Mouse (Mus musculus) skeletal muscle tissue, postnatal 0 days (tissue): ENCODE measurements around the gene Pdzrn3. TPM values are rescaled to one million over a fixed set of nuclear protein-coding genes. Genes with fewer than 3 reads are reported as not detected.

Experiments used
- polyA plus RNA-seq: library from polyadenylated mRNA; unstranded; fragments of >200 nt; fragmentation: Nextera tagmentation; extraction: Ambion mirVana; gene quantifications from 2 replicates; pipeline ENCODE4 v1.2.1, GENCODE M21; 2015

Gene Pdzrn3
- polyA plus RNA-seq, result 7.9 and 8.8 TPM in 2 replicates

DNA sequence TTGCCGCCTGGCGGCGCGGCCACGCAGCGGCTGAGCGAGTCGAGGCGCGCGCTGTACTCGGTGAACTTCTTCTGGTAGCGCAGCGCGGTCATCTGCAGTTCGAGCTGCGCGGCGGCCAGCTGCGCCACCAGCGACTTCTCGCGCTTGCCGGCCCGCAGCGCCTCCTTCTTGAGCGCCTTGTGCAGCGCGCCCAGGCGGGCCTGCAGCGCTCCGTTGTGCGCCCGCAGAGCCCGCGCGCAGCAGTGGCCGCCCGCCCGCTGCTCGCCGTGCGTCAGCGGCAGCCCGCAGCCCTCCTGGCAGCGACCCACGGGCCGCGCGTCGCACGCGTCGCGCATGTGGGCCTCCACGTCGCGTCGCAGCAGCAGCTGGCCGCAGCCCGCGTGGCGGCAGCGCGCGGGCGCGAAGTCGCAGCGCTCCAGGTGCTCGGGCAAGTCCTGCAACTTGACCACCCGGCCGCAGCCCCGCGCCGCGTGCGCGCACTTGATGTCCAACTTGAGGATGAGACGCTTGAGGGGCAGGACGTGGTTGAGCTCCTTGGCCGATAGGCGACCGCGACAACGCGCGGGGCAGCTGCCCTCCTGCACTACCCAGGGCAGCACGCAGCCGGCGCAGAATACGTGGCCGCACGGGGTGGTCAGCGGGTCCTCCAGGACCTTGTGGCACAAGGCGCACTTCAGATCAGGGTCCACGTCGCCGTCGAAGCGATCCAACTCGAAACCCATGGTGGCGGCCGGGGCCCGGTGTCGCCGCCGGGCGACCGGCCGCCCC is at the start of gene Pdzrn3:
TSS of gene Pdzrn3 (minus strand) at position 731 of the 768 bp plus-strand sequence.

